Mouse (Mus musculus) ovary, postnatal 14 days (tissue): Measurements from ENCODE around the gene Tenm2.

Experiments
- DNase-seq: peaks from one replicate; pipeline ENCODE4 v3.0.0; 2022; ENCODE audit warnings: low spot score

Tenm2 gene

GRCm38 (mm10) chr11:36349856-36350255 is 885.9 kb downstream of the Tenm2 start:
- DNase-seq, result no peak

GRCm38 (mm10) chr11:36341799-36342198 is 894.0 kb downstream of the Tenm2 start:
- DNase-seq, result no peak

GRCm38 (mm10) chr11:36338424-36338823 is 897.3 kb downstream of the Tenm2 start:
- DNase-seq, result no peak

GRCm38 (mm10) chr11:36337063-36337462 is 898.7 kb downstream of the Tenm2 start:
- no peak for DNase-seq

- no peak for DNase-seq
Measured at GRCm38 (mm10) chr11:36335147-36335546, 900.6 kb downstream of the Tenm2 start.

- DNase-seq, result no peak
Measured at GRCm38 (mm10) chr11:36334100-36334735, 901.5 kb downstream of the Tenm2 start.

- DNase-seq, result no peak
Measured at GRCm38 (mm10) chr11:36332222-36332621, 903.5 kb downstream of the Tenm2 start.

GRCm38 (mm10) chr11:36331408-36332178 is 904.2 kb downstream of the Tenm2 start:
- DNase-seq, result no peak

GRCm38 (mm10) chr11:36327243-36327642 is 908.5 kb downstream of the Tenm2 start:
- no peak for DNase-seq

GRCm38 (mm10) chr11:36309317-36309716 is 926.4 kb downstream of the Tenm2 start:
- DNase-seq, result no peak

- DNase-seq, result no peak
Measured at GRCm38 (mm10) chr11:36307276-36307675, 928.5 kb downstream of the Tenm2 start.

GRCm38 (mm10) chr11:36305348-36305950 is 930.3 kb downstream of the Tenm2 start:
- DNase-seq, result no peak

GRCm38 (mm10) chr11:36302913-36303371 is 932.8 kb downstream of the Tenm2 start:
- DNase-seq, result no peak

GRCm38 (mm10) chr11:36302096-36302495 is 933.7 kb downstream of the Tenm2 start:
- no peak for DNase-seq

- DNase-seq, result no peak
Measured at GRCm38 (mm10) chr11:36296568-36296967, 939.2 kb downstream of the Tenm2 start.

GRCm38 (mm10) chr11:36292206-36292605 is 943.6 kb downstream of the Tenm2 start:
- no peak for DNase-seq

- DNase-seq, result no peak
Measured at GRCm38 (mm10) chr11:36286246-36286645, 949.5 kb downstream of the Tenm2 start.

GRCm38 (mm10) chr11:36280533-36280932 is 955.2 kb downstream of the Tenm2 start:
- no peak for DNase-seq

GRCm38 (mm10) chr11:36277903-36278215 is 957.9 kb downstream of the Tenm2 start:
- no peak for DNase-seq

- no peak for DNase-seq
Measured at GRCm38 (mm10) chr11:36277192-36277902, 958.4 kb downstream of the Tenm2 start.

GRCm38 (mm10) chr11:36276015-36276414 is 959.7 kb downstream of the Tenm2 start:
- no peak for DNase-seq

- DNase-seq, result no peak
Measured at GRCm38 (mm10) chr11:36272149-36272548, 963.6 kb downstream of the Tenm2 start.

- DNase-seq, result no peak
Measured at GRCm38 (mm10) chr11:36269945-36270344, 965.8 kb downstream of the Tenm2 start.
